Mouse (Mus musculus): ENCODE measurements at regions not wholly inside any gene's neighbourhood (a gene's known extent, or its start where the extent isn't known, plus 50 kb on each side); places are given as distances from the start of the nearest gene placed in this dataset.

DNA sequence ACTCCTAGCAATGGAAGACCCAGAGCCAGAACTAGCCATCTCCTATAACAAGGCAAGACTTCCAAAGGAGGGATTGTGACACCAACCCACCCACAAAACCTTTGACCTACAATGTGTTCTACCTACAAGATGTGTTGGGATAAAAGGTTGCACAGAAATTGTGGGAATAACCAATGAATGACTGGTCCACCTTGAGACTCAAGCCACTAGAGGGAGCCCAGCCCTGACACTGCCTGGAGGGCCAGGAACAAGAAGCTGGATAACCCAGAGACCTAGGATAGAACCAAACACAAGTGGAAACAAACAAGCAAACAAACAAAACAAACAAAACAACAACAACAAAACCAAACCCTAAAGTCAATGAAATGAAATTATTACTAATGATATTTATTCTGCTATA lies 288.8 kb downstream of the Dchs2 start:
- intact Hi-C loops (cut with DNase I): no loop called here
- Histone ChIP-seq H3K27ac (no peak overlapping the region), H3K4me3 (no peak overlapping the region)
- no peak for DNase-seq (ENCODE audit: extremely low spot score in 1 of 2, low spot score in 2 of 2)
- peak; percentile 43 for TF ChIP-seq CTCF (IDR thresholded peaks at IDR 0.05)

DNA sequence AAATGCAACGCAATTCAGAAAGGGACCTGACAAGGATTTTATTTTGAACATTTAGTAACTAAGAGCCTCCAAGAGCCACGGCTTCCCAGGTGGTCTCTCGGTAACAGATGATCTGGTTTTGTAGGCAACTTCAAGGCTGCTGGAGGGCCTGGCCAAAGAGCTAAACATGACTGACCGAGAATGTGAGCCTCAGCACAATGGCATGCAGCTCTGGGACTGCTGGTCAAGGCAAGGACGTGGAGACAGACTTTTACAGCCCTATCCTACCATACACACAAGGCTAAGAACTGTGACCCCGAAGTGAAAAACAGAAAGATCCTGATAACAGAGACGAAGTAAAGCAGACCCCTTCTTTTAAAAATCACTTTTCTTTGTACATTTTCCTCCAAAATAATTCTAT lies 296.5 kb downstream of the Dchs2 start:
- intact Hi-C loops (cut with DNase I): no loop called here
- H3K4me3 ChIP-seq: no peak overlapping the region
- TF ChIP-seq CTCF (IDR thresholded peaks at IDR 0.05): no peak

DNA sequence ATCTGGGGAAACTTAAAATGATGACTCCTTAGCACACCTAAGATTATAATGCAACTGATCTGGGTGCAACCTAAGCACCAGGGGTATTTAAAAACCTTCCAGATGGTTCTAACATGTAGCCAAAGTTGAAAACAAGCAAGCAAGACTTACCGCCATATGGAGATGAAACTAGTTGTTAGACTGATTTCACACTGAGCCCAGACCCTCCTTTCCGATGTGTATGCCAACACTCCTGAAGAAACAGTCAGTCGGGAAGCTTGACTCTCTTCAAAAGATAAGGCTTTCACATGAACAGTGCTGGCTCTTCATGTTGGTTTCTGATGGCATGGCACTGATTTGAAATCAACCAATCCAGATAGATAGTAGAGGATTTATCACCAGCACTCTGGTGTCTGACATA lies 301.6 kb downstream of the Dchs2 start:
- DNase-seq (ENCODE audit: extremely low spot score in 1 of 2, low spot score in 2 of 2): no peak
- intact Hi-C loops (cut with DNase I): no loop called here
- H3K4me3 ChIP-seq: no peak overlapping the region
- TF ChIP-seq CTCF (IDR thresholded peaks at IDR 0.05): no peak
- no peak overlapping the region for H3K27ac ChIP-seq

More for the DNA sequence above, 296.5 kb downstream of the Dchs2 start:
- no peak overlapping the region for H3K27ac ChIP-seq
- no peak for DNase-seq (ENCODE audit: extremely low spot score in 1 of 2, low spot score in 2 of 2)

DNA sequence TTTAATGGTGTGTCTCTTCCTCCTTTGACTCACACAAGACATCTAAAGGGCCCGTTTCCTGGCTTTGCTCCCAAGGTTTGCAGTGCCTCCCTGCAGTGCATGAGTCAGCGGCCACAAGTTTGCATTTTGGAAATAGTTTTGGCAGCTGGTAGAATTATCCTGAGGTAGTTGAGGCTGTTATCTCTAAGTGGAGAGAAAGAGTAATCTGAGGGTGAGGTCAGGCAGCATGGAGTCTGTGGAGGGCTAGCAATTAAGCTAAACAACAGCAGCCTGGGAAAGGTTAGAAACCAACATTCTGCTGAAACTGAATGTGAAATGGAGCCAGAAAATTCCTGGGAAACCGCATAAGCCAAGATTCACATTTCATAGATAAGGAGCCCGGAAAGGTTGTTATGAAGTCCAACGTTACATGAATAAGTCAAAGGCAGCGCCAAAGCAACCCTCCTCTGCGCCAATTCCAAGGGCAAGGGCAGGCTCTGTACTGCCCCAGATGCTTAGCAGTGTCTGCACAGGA lies 318.5 kb downstream of the Dchs2 start:
- H3K4me3 ChIP-seq: no peak overlapping the region
- peak; percentile 8 to 12 for DNase-seq (ENCODE audit: extremely low spot score in 1 of 2, low spot score in 2 of 2)
- H3K27ac ChIP-seq: no peak overlapping the region
- TF ChIP-seq CTCF (IDR thresholded peaks at IDR 0.05): no peak
- intact Hi-C loops (cut with DNase I): no loop called here

DNA sequence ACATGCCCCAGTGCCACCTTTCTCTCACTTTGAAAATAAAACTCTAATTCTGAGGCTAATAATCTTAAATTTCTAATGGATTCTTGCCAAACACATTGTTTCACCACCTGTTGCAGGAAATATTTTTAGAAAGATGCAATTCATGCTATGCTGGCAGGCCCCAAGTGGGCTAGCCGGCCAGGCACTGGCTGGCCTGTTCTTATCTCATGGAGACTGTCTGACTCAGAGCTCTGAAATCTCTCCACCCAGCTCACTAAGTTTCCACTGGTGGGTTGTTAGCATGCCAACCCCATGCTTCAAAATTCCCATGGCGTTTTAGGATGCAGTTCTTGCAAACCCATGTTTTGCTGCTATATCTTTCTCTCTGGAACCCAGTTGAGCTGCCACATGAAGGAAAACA lies 315.5 kb upstream of the Sfrp2 start:
- no peak overlapping the region for H3K27ac ChIP-seq
- DNase-seq (ENCODE audit: extremely low spot score in 1 of 2, low spot score in 2 of 2): no peak
- intact Hi-C loops (cut with DNase I): no loop called here
- no peak overlapping the region for H3K4me3 ChIP-seq
- TF ChIP-seq CTCF (IDR thresholded peaks at IDR 0.05): no peak

DNA sequence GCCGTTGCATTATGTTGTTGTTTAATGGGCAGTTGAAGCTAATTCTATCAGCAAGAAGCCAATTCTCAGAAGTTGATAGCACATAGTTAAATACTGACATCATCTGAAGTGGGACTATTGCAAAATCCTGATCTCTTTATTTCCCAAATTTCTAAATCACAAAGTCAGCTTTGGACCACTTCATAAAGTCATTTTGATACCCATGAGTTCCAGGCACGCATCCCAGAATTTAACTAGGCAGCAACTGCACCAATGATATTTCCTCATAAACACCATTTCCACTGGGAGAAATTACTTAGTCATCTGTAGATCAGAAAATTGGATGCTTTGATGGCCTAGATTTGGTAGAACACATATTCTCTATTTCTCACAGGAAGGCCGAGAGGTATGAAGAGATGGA lies 314.8 kb upstream of the Sfrp2 start:
- intact Hi-C loops (cut with DNase I): no loop called here
- H3K27ac ChIP-seq: no peak overlapping the region
- DNase-seq (ENCODE audit: extremely low spot score in 1 of 2, low spot score in 2 of 2): no peak
- TF ChIP-seq CTCF (IDR thresholded peaks at IDR 0.05): no peak
- H3K4me3 ChIP-seq: no peak overlapping the region

DNA sequence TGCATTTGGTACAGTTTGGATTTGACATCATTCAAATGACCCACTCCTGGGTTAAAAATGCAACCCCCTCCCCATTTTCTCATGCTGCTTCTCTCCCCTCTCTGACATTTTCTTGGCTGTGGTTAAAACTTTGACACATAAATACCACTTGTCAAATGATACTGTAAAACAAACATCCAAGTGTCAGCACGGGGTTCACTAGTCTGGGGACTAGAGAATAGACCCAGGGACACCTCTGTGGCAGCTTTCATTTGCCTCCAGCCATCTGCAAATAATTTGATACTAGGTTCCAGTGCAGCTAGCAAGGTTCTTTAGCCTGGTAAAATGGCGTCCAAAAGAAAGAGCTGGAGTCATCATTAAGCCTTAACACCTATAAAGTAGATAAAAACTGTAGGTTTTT lies 312.7 kb upstream of the Sfrp2 start:
- intact Hi-C loops (cut with DNase I): no loop called here
- no peak overlapping the region for H3K27ac ChIP-seq
- no peak for DNase-seq (ENCODE audit: extremely low spot score in 1 of 2, low spot score in 2 of 2)
- no peak for TF ChIP-seq CTCF (IDR thresholded peaks at IDR 0.05)
- no peak overlapping the region for H3K4me3 ChIP-seq

DNA sequence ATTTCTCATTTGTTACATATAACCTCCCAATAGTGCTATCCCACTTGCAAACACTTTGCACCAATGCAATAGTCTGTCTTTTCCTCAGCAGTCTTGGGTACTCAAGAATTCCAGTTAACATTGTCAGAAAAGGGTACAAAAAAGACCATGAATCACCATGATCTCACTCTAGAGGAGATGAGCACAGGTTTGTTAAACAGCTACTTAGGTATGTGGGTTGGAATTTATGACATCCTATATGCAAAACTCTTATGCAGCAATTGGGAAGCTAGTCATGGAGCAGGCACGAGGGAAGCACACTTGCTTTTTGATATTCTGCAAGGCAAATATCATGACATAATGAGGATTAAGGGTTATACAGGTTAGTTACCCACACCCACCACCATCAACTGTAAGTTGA lies 307.7 kb upstream of the Sfrp2 start:
- Histone ChIP-seq H3K27ac (no peak overlapping the region), H3K4me3 (no peak overlapping the region)
- intact Hi-C loops (cut with DNase I): no loop called here
- TF ChIP-seq CTCF (IDR thresholded peaks at IDR 0.05): no peak
- no peak for DNase-seq (ENCODE audit: extremely low spot score in 1 of 2, low spot score in 2 of 2)

DNA sequence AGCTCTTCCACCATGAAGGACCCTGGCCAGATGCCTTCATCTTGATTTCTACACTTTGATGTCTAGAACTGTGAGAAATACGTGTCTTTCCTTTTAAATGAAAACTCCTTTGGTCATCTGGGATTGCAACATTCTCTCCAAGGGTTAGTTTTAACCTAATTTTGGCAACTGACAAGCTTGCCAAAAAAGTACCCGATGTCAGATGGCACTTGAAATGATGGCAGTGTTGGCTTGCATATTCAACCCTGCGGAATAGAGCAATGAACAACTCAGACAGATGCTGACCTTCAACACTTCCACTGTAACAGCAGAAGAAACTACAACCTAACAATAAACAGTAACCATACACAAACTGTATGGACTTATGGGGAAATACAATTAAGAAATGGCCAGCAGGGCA lies 286.9 kb upstream of the Sfrp2 start:
- no peak for DNase-seq (ENCODE audit: extremely low spot score in 1 of 2, low spot score in 2 of 2)
- intact Hi-C loops (cut with DNase I): no loop called here
- no peak for TF ChIP-seq CTCF (IDR thresholded peaks at IDR 0.05)
- no peak overlapping the region for H3K4me3 ChIP-seq
- H3K27ac ChIP-seq: no peak overlapping the region

DNA sequence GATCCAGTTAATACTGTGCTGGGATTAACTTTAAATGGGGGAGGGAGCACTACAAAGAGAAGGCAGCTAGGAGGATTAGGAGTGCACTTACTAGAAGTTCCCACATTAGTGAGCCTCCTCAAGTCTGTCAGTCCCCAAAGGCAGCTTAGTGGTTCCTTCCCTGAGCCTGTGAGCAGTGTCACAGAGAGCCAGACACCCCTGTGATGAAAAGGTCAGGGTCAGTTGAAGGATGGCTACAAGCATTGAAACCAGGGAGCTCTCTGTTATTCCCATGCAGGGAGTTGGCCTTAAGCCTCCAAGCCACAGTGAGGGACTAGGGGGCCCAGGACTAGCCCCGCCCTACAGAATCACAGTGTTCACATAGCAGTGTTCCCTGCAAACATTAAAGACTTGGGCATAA lies 285.9 kb upstream of the Sfrp2 start:
- DNase-seq (ENCODE audit: extremely low spot score in 1 of 2, low spot score in 2 of 2): no peak
- intact Hi-C loops (cut with DNase I): no loop called here

DNA sequence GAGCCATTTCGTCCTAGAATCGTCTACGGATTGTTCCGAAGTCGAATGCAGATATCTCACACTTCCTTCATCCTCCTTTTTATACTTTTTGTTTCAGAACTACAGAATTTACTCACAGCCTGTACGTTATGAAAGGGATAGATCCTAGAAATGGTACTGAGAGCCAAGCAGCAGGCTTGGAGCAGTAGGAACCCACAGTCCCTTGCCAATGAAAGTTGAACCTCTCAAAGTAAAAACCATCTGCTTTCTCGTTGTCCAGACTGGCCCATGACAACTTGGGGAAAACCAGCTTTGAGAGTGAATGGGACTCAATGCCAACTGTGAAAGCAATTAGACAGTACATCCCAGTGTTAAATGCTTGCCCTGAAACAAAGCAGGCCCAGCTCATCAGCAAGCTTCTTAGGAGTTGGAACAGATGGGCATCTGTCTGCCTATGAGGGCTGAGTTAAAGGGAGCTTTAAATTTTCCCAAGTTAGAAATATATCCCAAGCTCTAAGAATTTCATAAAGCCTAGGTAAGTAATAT lies 279.9 kb upstream of the Sfrp2 start:
- Histone ChIP-seq H3K4me3 (no peak overlapping the region), H3K27ac (no peak overlapping the region)
- DNase-seq (ENCODE audit: extremely low spot score in 1 of 2, low spot score in 2 of 2): no peak
- no peak for TF ChIP-seq CTCF (IDR thresholded peaks at IDR 0.05)
- intact Hi-C loops (cut with DNase I): no loop called here

More for the DNA sequence above, 285.9 kb upstream of the Sfrp2 start:
- TF ChIP-seq CTCF (IDR thresholded peaks at IDR 0.05): no peak
- Histone ChIP-seq H3K4me3 (no peak overlapping the region), H3K27ac (no peak overlapping the region)

DNA sequence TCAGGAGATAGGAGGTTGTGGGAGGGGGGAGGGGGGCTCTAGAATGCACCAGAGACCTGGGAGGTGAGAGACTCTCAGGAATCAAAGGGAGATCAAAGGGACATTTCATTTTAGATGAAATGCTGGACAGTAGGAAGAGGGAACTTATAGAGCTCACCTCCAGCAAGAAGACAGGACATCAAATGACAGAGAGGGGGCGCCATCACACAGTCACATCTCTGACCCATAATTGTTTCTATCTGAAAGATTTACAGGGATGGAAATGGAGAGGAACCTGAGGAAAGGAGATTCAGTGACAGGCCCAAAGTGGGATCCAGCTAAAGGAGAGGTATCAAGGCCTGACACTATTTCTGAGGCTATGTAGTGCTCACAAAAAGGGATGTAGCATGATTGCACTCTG lies 270.5 kb upstream of the Sfrp2 start:
- DNase-seq (ENCODE audit: extremely low spot score in 1 of 2, low spot score in 2 of 2): no peak
- Histone ChIP-seq H3K4me3 (no peak overlapping the region), H3K27ac (no peak overlapping the region)
- intact Hi-C loops (cut with DNase I): no loop called here
- TF ChIP-seq CTCF (IDR thresholded peaks at IDR 0.05): peak; percentile 44

DNA sequence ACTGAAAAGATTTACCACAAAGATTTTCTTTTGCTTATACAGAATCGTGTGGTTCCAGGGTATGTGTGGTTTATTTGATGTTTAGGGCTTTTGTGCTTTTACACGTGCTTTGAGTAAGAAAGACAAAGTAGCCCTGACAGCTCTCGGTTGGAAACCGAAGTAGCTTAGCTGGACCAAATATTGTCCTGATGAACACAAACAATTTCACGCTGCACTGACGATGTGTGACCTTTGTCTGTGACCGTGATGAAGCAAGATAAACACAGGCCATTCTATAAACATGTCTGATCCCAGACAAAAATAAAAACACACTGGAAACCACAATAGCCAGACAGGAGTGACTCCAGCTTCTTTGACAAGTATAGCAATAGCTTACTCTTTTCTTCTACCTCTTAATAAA lies 262.2 kb upstream of the Sfrp2 start:
- no peak for TF ChIP-seq CTCF (IDR thresholded peaks at IDR 0.05)
- intact Hi-C loops (cut with DNase I): no loop called here
- no peak for DNase-seq (ENCODE audit: extremely low spot score in 1 of 2, low spot score in 2 of 2)
- Histone ChIP-seq H3K27ac (no peak overlapping the region), H3K4me3 (no peak overlapping the region)

All from left cerebral cortex, adult 2 months (tissue).